21 mouse cellular contexts compared by ENCODE assay signal in genomic region chr1:127985391-127985790, GRCm38 (mm10).
A peak's percentile ranks its signal among the peaks of the same experiment; 100 is the strongest.
DNase-seq lines count a peak whose midpoint lies in the region; ATAC-seq lines count a peak whose summit lies in the region.
"Had no signal": no experiment of that assay in that cellular context is flagged by ENCODE, and none has a peak within 500 bp of the region (broad histone marks: within the 10 kb centered on the region; RNA-seq: fewer than 3 reads in every experiment).

No protein-coding gene starts in this region.

- 6% methylated on average over 3 of the region's 3 CpGs for WGBS in kidney, embryonic 15.5 days

- no peak overlapping the region for H3K4me3 ChIP-seq in kidney, embryonic 15.5 days (replicated peaks)
- H3K4me3 ChIP-seq: erythroblast, embryonic 14.5 days; forebrain, embryonic 13.5 days; heart, embryonic 15.5 days; liver, embryonic 12.5 days; lung, embryonic 15.5 days; midbrain, embryonic 12.5 days had no signal

- intact Hi-C loops in gastrocnemius, postnatal 14 days (cut with DNase I; ENCODE audit: low total_unique reads), result no loop called here

- H3K9me3 ChIP-seq in kidney, embryonic 15.5 days (replicated peaks), result no peaks in the 10 kb centered on the region
- H3K9me3 ChIP-seq: forebrain, embryonic 13.5 days; heart, embryonic 15.5 days; liver, embryonic 12.5 days; lung, embryonic 15.5 days; midbrain, embryonic 12.5 days had no signal

- H3K9ac ChIP-seq in kidney, embryonic 15.5 days, result no peak overlapping the region
- H3K9ac ChIP-seq: forebrain, embryonic 13.5 days; heart, embryonic 15.5 days; liver, embryonic 12.5 days; lung, embryonic 15.5 days; midbrain, embryonic 12.5 days had no signal

- H3K36me3 ChIP-seq in kidney, embryonic 15.5 days, result 0 out of 2 replicates have a peak, but pooled peaks cover under 1% of the 10 kb centered on the region
- H3K36me3 ChIP-seq: heart, embryonic 15.5 days; lung, embryonic 15.5 days; midbrain, embryonic 12.5 days had no signal

- peaks cover 25% of the 10 kb centered on the region for H3K4me1 ChIP-seq in kidney, embryonic 15.5 days
- H3K4me1 ChIP-seq: liver, embryonic 12.5 days had no signal

- ATAC-seq in kidney, embryonic 15.5 days (replicated peaks; ENCODE audit: low FRiP score), result no peak; the same call in 1 of the 2 replicates
- ATAC-seq: forebrain, embryonic 13.5 days; liver, embryonic 12.5 days had no signal

- no peak overlapping the region for H3K4me2 ChIP-seq in kidney, embryonic 15.5 days
- H3K4me2 ChIP-seq: forebrain, embryonic 13.5 days; heart, embryonic 15.5 days; liver, embryonic 12.5 days; lung, embryonic 15.5 days; midbrain, embryonic 12.5 days had no signal

- no peaks in the 10 kb centered on the region for H3K27me3 ChIP-seq in kidney, embryonic 15.5 days
- H3K27me3 ChIP-seq: forebrain, embryonic 13.5 days; heart, embryonic 15.5 days; liver, embryonic 12.5 days; lung, embryonic 15.5 days; midbrain, embryonic 12.5 days had no signal

- H3K27ac ChIP-seq in kidney, embryonic 15.5 days, result 0 out of 2 replicates have a peak overlapping the region, but pooled peaks have one; percentile 41
- H3K27ac ChIP-seq: forebrain, embryonic 13.5 days; heart, embryonic 15.5 days; liver, embryonic 12.5 days; lung, embryonic 15.5 days; midbrain, embryonic 12.5 days had no signal

- no peak for DNase-seq in kidney, postnatal 36 days
- peak; percentile 24 for DNase-seq in embryo, embryonic 10 days (ENCODE audit: low spot score)
- peak; percentile 50 for DNase-seq in embryo, embryonic 11 days
- DNase-seq in mesoderm, embryonic 11.5 days (ENCODE audit: low read depth, low spot score), result peak; percentile 58
- DNase-seq in gastrocnemius, postnatal 14 days, result no peak
- DNase-seq in cerebellum, adult 18-20 months, result no peak
- DNase-seq: adrenal gland, adult 8-10 months; cerebellum, adult 9-10 months; gastrocnemius, postnatal 36 days; heart, postnatal 4 days; kidney, postnatal 4 days; layer of hippocampus, adult 9-11 months; lung, postnatal 4 days; right cerebral cortex, postnatal 4 days had no signal

Comparison
In these comparisons a context has a peak if more than half of its experiments do, and no peak if none do; other contexts are left out.
1. DNase-seq: peak in embryo, embryonic 10 days (single experiment), embryo, embryonic 11 days (single experiment) and mesoderm, embryonic 11.5 days (single experiment); none in kidney, postnatal 36 days (0 of 2), gastrocnemius, postnatal 14 days (single experiment) and cerebellum, adult 18-20 months (0 of 2).